Mouse (Mus musculus): ENCODE data around the gene Tent4a. TPM values are rescaled to one million over a fixed set of nuclear protein-coding genes. Genes with fewer than 3 reads are reported as not detected.

Tent4a gene
- total and polyA plus RNA-seq, 3 experiments: 3.6 to 8.8 (median 5.7) TPM

GRCm38 (mm10) chr13:69479906-69480305 is 54.5 kb downstream of the Tent4a start:
- in situ Hi-C loops (cut with MboI; ENCODE audit: low pct_ligation_motif_present, low pct_unique_long_range_greater_than_20kb, low sequenced_read_pairs) (no loop called here), dilution Hi-C loops (cut with MboI; ENCODE audit: extremely low pct_ligation_motif_present, extremely low pct_unique_long_range_greater_than_20kb, low sequenced_read_pairs) (no loop called here)
- Histone ChIP-seq H3K9me3 (replicated peaks; ENCODE audit: low read length) (no peaks in the 10 kb centered on the region), H3K9ac (ENCODE audit: insufficient read depth, low read depth) (no peak overlapping the region), H3K27me3 (replicated peaks) (peaks cover 5% of the 10 kb centered on the region), H3K4me1 (ENCODE audit: control insufficient read depth in 1 of 2, insufficient read depth in 2 of 2) (no peaks in the 10 kb centered on the region), H3K36me3 (replicated peaks in 1 of 2; ENCODE audit: control insufficient read depth in 1 of 2, insufficient read depth in 1 of 2, low read length in 1 of 2) (no peaks in the 10 kb centered on the region), H3K4me2 (ENCODE audit: insufficient read depth, low read depth, poor library complexity, severe bottlenecking) (no peak overlapping the region), H3K79me2 (replicated peaks; ENCODE audit: control insufficient read depth, extremely low read depth, insufficient read depth, poor library complexity, severe bottlenecking) (no peaks in the 10 kb centered on the region), H3K27ac (ENCODE audit: insufficient read depth, low read depth) (no peak overlapping the region), H3K4me3 (replicated peaks in 1 of 3; ENCODE audit: low read depth in 2 of 3, low read length in 2 of 3, poor library complexity in 1 of 3) (no peak overlapping the region)
- no peak for DNase-seq (ENCODE audit: extremely low read depth)
- TF ChIP-seq UBTF (IDR thresholded peaks at IDR 0.05; ENCODE audit: low read depth, low read length) (no peak), JUND (conservative IDR thresholded peaks at IDR 0.05; ENCODE audit: low read depth, low read length) (no peak), POLR2A (IDR thresholded peaks at IDR 0.05; ENCODE audit: low read depth, low read length) (no peak), PAX5 (IDR thresholded peaks at IDR 0.05; ENCODE audit: low read length) (no peak), ELF1 (IDR thresholded peaks at IDR 0.05; ENCODE audit: low read depth, low read length) (no peak), ZC3H11A (IDR thresholded peaks at IDR 0.05; ENCODE audit: low read depth, low read length) (no peak), MAX (IDR thresholded peaks at IDR 0.05; ENCODE audit: low read length) (no peak), RCOR1 (conservative IDR thresholded peaks at IDR 0.05; ENCODE audit: low read depth, low read length) (no peak), USF2 (conservative IDR thresholded peaks at IDR 0.05; ENCODE audit: low read depth, low read length) (no peak), TCF12 (IDR thresholded peaks at IDR 0.05; ENCODE audit: low read depth, low read length) (no peak)

GRCm38 (mm10) chr13:69478703-69479102 is 55.7 kb downstream of the Tent4a start:
- Histone ChIP-seq H3K36me3 (replicated peaks in 1 of 2; ENCODE audit: control insufficient read depth in 1 of 2, insufficient read depth in 1 of 2, low read length in 1 of 2) (no peaks in the 10 kb centered on the region), H3K9me3 (replicated peaks; ENCODE audit: low read length) (no peaks in the 10 kb centered on the region), H3K4me1 (ENCODE audit: control insufficient read depth in 1 of 2, insufficient read depth in 2 of 2) (no peaks in the 10 kb centered on the region), H3K9ac (ENCODE audit: insufficient read depth, low read depth) (no peak overlapping the region), H3K4me3 (replicated peaks in 1 of 3; ENCODE audit: low read depth in 2 of 3, low read length in 2 of 3, poor library complexity in 1 of 3) (no peak overlapping the region), H3K4me2 (ENCODE audit: insufficient read depth, low read depth, poor library complexity, severe bottlenecking) (no peak overlapping the region), H3K79me2 (replicated peaks; ENCODE audit: control insufficient read depth, extremely low read depth, insufficient read depth, poor library complexity, severe bottlenecking) (no peaks in the 10 kb centered on the region), H3K27ac (ENCODE audit: insufficient read depth, low read depth) (no peak overlapping the region), H3K27me3 (replicated peaks) (peaks cover 5% of the 10 kb centered on the region)
- dilution Hi-C loops (cut with MboI; ENCODE audit: extremely low pct_ligation_motif_present, extremely low pct_unique_long_range_greater_than_20kb, low sequenced_read_pairs): no loop called here
- no peak for TF ChIP-seq SMC3 (IDR thresholded peaks at IDR 0.05; ENCODE audit: low read depth, low read length)
- no peak for TF ChIP-seq HCFC1 (IDR thresholded peaks at IDR 0.05; ENCODE audit: low read depth, low read length)
- TF ChIP-seq BHLHE40 (IDR thresholded peaks at IDR 0.05; ENCODE audit: low read depth, low read length): no peak
- no peak for TF ChIP-seq RCOR1 (conservative IDR thresholded peaks at IDR 0.05; ENCODE audit: low read depth, low read length)
- TF ChIP-seq USF1 (IDR thresholded peaks at IDR 0.05; ENCODE audit: low read depth, low read length): no peak
- no peak for TF ChIP-seq MXI1 (IDR thresholded peaks at IDR 0.05; ENCODE audit: low read depth, low read length)
- TF ChIP-seq GABPA (IDR thresholded peaks at IDR 0.05; ENCODE audit: insufficient replicate concordance, low read depth, low read length): no peak
- no peak for TF ChIP-seq ZKSCAN1 (IDR thresholded peaks at IDR 0.05; ENCODE audit: borderline replicate concordance, low read depth, low read length)
- in situ Hi-C loops (cut with MboI; ENCODE audit: low pct_ligation_motif_present, low pct_unique_long_range_greater_than_20kb, low sequenced_read_pairs): no loop called here
- no peak for DNase-seq (ENCODE audit: extremely low read depth)

Measured in CH12.LX (cell line).